Mouse (Mus musculus): Measurements from ENCODE around the gene Arl5a.

DNA sequence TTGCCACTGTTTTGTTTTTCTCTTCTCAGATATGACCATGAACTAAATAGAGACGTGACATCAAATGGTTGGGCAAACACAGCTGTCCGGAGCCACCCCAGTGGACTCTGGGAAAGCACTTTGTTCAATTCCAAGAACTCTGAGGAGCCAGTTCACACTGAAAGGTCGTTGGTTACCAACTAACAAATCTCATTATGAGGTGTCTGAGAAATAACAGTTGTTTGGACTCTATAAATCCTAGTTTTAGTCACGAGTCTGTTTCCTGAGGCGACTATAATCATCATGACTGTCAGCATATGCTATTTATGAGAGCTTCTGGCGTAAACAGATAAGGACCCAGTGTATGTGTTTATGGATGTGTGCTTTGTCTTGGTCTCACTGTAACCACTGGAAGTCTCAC, 52.2 kb downstream of the Arl5a start:
- TF ChIP-seq POLR2A (IDR thresholded peaks at IDR 0.05; ENCODE audit: low read depth, low read length) (no peak), CTCF (IDR thresholded peaks at IDR 0.05; ENCODE audit: borderline replicate concordance, insufficient read depth, low read length) (no peak)
